Mouse (Mus musculus) MEL (cell line): ENCODE measurements around the gene Napepld. TPM values are rescaled to one million over a fixed set of nuclear protein-coding genes. Genes with fewer than 3 reads are reported as not detected.
"Not testable (repeated sequence)": the region's sequence is repeated elsewhere in the genome, so short reads cannot be mapped to it uniquely, and the experiment has no call there.

Experiments used
- DNase-seq: peaks from one replicate; pipeline ENCODE4 v3.0.0; 2011; ENCODE audit warnings: low read depth, low spot score
- H3K27ac ChIP-seq: 2 replicates; pipeline ENCODE4 v1.5.1; 2012; ENCODE audit warnings: low read depth, mild to moderate bottlenecking, control low read depth, low read length, moderate library complexity; ENCODE audit not compliant: control insufficient read depth
- H3K27me3 ChIP-seq, 2 experiments: fragments of 150-350 bp in 1 of 2; sonication (generic) in 1 of 2; 2 replicates each; pipeline ENCODE4 v1.6.1; 2012; ENCODE audit warnings: low read length in 2 of 2, mild to moderate bottlenecking in 2 of 2, improper control_type of control experiment in 1 of 2, moderate library complexity in 1 of 2; ENCODE audit not compliant: insufficient read depth in 2 of 2, control insufficient read depth in 1 of 2
- H3K36me3 ChIP-seq, 2 experiments: 2 replicates each; pipeline ENCODE4 v1.6.1; 2012 to 2014; ENCODE audit warnings: low read length in 2 of 2, improper control_type of control experiment in 1 of 2, inconsistent platforms in 1 of 2, mild to moderate bottlenecking in 1 of 2; ENCODE audit not compliant: insufficient read depth in 2 of 2, control insufficient read depth in 1 of 2
- H3K4me1 ChIP-seq, 2 experiments: fragments of 150-350 bp in 1 of 2; sonication (generic) in 1 of 2; 2 replicates each; pipeline ENCODE4 v1.6.1; 2012; ENCODE audit warnings: low read length in 2 of 2, improper control_type of control experiment in 1 of 2, mild to moderate bottlenecking in 1 of 2; ENCODE audit not compliant: insufficient read depth in 2 of 2, control insufficient read depth in 1 of 2
- H3K4me3 ChIP-seq, 2 experiments: fragments of 150-350 bp in 1 of 2; sonication (generic) in 1 of 2; 2 replicates each; pipeline ENCODE4 v1.5.1; 2012; ENCODE audit warnings: low read depth in 2 of 2, low read length in 2 of 2, mild to moderate bottlenecking in 2 of 2, moderate library complexity in 2 of 2, control low read depth in 1 of 2, improper control_type of control experiment in 1 of 2; ENCODE audit not compliant: control insufficient read depth in 1 of 2, insufficient read depth in 1 of 2
- H3K79me2 ChIP-seq: 2 replicates; pipeline ENCODE4 v1.6.1; 2012; ENCODE audit warnings: mild to moderate bottlenecking, low read length, moderate library complexity; ENCODE audit not compliant: control insufficient read depth, poor library complexity, insufficient read depth
- H3K9ac ChIP-seq: 2 replicates; pipeline ENCODE4 v1.6.1; 2012; ENCODE audit warnings: low read depth, mild to moderate bottlenecking, control low read depth, low read length, moderate library complexity; ENCODE audit not compliant: control insufficient read depth, poor library complexity, severe bottlenecking
- H3K9me3 ChIP-seq: fragments of 150-350 bp; sonication (generic); replicated peaks from 2 replicates; pipeline ENCODE4 v1.6.1; 2012; ENCODE audit warnings: mild to moderate bottlenecking, low read length, improper control_type of control experiment, moderate library complexity; ENCODE audit not compliant: insufficient read depth
- BHLHE40 ChIP-seq: IDR thresholded peaks from 2 replicates; pipeline ENCODE4 v1.6.1; 2012; ENCODE audit warnings: low read depth, mild to moderate bottlenecking, inconsistent platforms, low read length, improper control_type of control experiment, borderline replicate concordance
- E2F4 ChIP-seq: IDR thresholded peaks from 2 replicates; pipeline ENCODE4 v1.6.1; 2011; ENCODE audit warnings: low read depth, low read length, improper control_type of control experiment, borderline replicate concordance
- EP300 ChIP-seq, 2 experiments: IDR thresholded peaks; 2 replicates each; pipeline ENCODE4 v1.6.1; 2011; ENCODE audit warnings: improper control_type of control experiment in 2 of 2, low read length in 2 of 2, low read depth in 1 of 2, mild to moderate bottlenecking in 1 of 2
- GATA1 ChIP-seq: IDR thresholded peaks from 2 replicates; pipeline ENCODE4 v1.6.1; 2011; ENCODE audit warnings: low read depth, low read length, improper control_type of control experiment
- KAT2A ChIP-seq: conservative IDR thresholded peaks from 2 replicates; pipeline ENCODE4 v1.6.1; 2012; ENCODE audit warnings: low read depth, low read length, improper control_type of control experiment, inconsistent platforms
- MAZ ChIP-seq: IDR thresholded peaks from 2 replicates; pipeline ENCODE4 v1.6.1; 2012; ENCODE audit warnings: low read depth, mild to moderate bottlenecking, inconsistent platforms, low read length, improper control_type of control experiment
- MEF2A ChIP-seq: IDR thresholded peaks from 2 replicates; pipeline ENCODE4 v1.6.1; 2014; ENCODE audit warnings: low read depth, mild to moderate bottlenecking, inconsistent platforms, low read length, improper control_type of control experiment; ENCODE audit not compliant: poor library complexity, insufficient replicate concordance, severe bottlenecking; ENCODE audit errors: extremely low read depth
- MXI1 ChIP-seq: IDR thresholded peaks from 2 replicates; pipeline ENCODE4 v1.6.1; 2011; ENCODE audit warnings: mild to moderate bottlenecking, low read depth, low read length, improper control_type of control experiment
- RCOR1 ChIP-seq: IDR thresholded peaks from 2 replicates; pipeline ENCODE4 v1.6.1; 2012; ENCODE audit warnings: low read depth, mild to moderate bottlenecking, inconsistent platforms, low read length, improper control_type of control experiment
- TAL1 ChIP-seq: IDR thresholded peaks from 2 replicates; pipeline ENCODE4 v1.6.1; 2012; ENCODE audit warnings: mild to moderate bottlenecking, inconsistent platforms, low read length, moderate library complexity, mixed read lengths
- TCF12 ChIP-seq: IDR thresholded peaks from 2 replicates; pipeline ENCODE4 v1.6.1; 2014; ENCODE audit warnings: low read depth, mild to moderate bottlenecking, inconsistent platforms, low read length, improper control_type of control experiment, moderate library complexity
- USF1 ChIP-seq: IDR thresholded peaks from 2 replicates; pipeline ENCODE4 v1.6.1; 2014; ENCODE audit warnings: low read depth, mild to moderate bottlenecking, inconsistent platforms, low read length, improper control_type of control experiment, moderate library complexity
- ZKSCAN1 ChIP-seq: IDR thresholded peaks from 2 replicates; pipeline ENCODE4 v1.6.1; 2012; ENCODE audit warnings: low read depth, mild to moderate bottlenecking, inconsistent platforms, low read length, improper control_type of control experiment, moderate library complexity
- ZNF384 ChIP-seq: IDR thresholded peaks from 2 replicates; pipeline ENCODE4 v1.6.1; 2012; ENCODE audit warnings: low read depth, mild to moderate bottlenecking, inconsistent platforms, low read length, improper control_type of control experiment
- polyA plus RNA-seq, 2 experiments: library from polyadenylated mRNA; stranded (reverse) in 1 of 2; unstranded in 1 of 2; fragments of >175 nt in 1 of 2; fragments of >200 nt in 1 of 2; gene quantifications; 2 replicates each; pipeline versions ENCODE4 v1.2.1 to v1.2.4; 2012; ENCODE audit warnings: low replicate concordance in 2 of 2, low read depth in 1 of 2; ENCODE audit not compliant: insufficient read length in 2 of 2, insufficient read depth in 1 of 2, missing spikeins in 1 of 2
- total RNA-seq: library from RNA; depleted of rRNA; stranded (reverse); fragments of 300-350 nt; gene quantifications from 2 replicates; pipeline ENCODE4 v1.2.3, GENCODE M21; 2012; rRNA removed

The Napepld gene
- total and polyA plus RNA-seq, 3 experiments: 1.5 to 3.0 TPM; not detected in 1

DNA sequence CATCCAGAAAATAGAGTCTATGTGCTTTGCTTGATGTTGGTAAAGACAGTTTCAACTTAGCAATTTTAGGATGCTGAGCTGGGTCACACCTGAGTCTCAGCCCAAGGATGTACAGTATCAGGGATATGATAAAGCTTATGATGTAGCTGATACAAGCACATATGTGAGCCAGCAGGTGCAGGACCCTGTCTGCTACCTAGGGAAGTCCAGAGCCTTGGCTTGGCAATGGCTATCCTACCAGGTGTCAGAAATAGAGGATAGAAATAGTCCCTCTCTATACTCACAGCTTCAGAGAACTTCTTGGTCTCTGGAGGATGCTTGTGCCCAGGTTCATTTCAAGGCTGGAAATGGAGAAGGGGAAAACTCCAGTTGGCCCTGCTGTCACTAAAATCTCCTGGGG is 75.3 kb downstream of the Napepld start:
- TF ChIP-seq BHLHE40 (no peak), TCF12 (no peak), USF1 (no peak), TAL1 (no peak), E2F4 (no peak), KAT2A (no peak), MXI1 (no peak)
- TF ChIP-seq, all 39 proteins: peak for 0
- no peak overlapping the region for H3K4me3 ChIP-seq
- H3K9ac ChIP-seq: no peak overlapping the region
- no peak for DNase-seq
- H3K9me3 ChIP-seq: no peaks in the 10 kb centered on the region
- peaks cover 0 to 4% of the 10 kb centered on the region in 2 experiments; a peak in 3 of 4 replicates for H3K27me3 ChIP-seq
- no peaks in the 10 kb centered on the region for H3K79me2 ChIP-seq
- no peak overlapping the region for H3K27ac ChIP-seq
- no peaks in the 10 kb centered on the region for H3K36me3 ChIP-seq
- H3K4me1 ChIP-seq: no peaks in the 10 kb centered on the region

- Histone ChIP-seq H3K27ac (no peak overlapping the region), H3K79me2 (no peaks in the 10 kb centered on the region), H3K9ac (no peak overlapping the region), H3K4me1 (peaks cover 0 to 12% of the 10 kb centered on the region in 2 experiments; a peak in 2 of 4 replicates), H3K9me3 (no peaks in the 10 kb centered on the region), H3K36me3 (peaks cover 0 to 9% of the 10 kb centered on the region in 2 experiments; a peak in 2 of 4 replicates), H3K4me3 (no peak overlapping the region), H3K27me3 (peaks cover 0 to 2% of the 10 kb centered on the region in 2 experiments; a peak in 1 of 4 replicates)
- TF ChIP-seq EP300 (IDR thresholded peaks at IDR 0.05; ENCODE audit: low read depth in 1 of 2, low read length in 2 of 2): peak; percentile 51 to 85; a peak in 3 of 4 replicates
- peak; percentile 45; the same call in 1 of the 2 replicates for TF ChIP-seq RCOR1
- no peak for TF ChIP-seq MAZ
- TF ChIP-seq ZKSCAN1: no peak
- peak; percentile 33 for TF ChIP-seq TAL1
- no peak for TF ChIP-seq ZNF384
- TF ChIP-seq MEF2A: no peak
- TF ChIP-seq GATA1: peak; percentile 79
- peak; percentile 57 for DNase-seq
Measured at GRCm38 (mm10) chr5:21616450-21617009, 84.7 kb downstream of the Napepld start.

GRCm38 (mm10) chr5:21614299-21614698 is 86.9 kb downstream of the Napepld start:
- H3K9ac ChIP-seq, H3K79me2 ChIP-seq, H3K4me3 ChIP-seq, H3K27ac ChIP-seq, DNase-seq, H3K27me3 ChIP-seq, H3K9me3 ChIP-seq, H3K36me3 ChIP-seq: not testable (repeated sequence)
- peaks cover 0 to 12% of the 10 kb centered on the region in 2 experiments; a peak in 2 of 4 replicates for H3K4me1 ChIP-seq

Other genes with a start within 250 kb of the Napepld start
- gene Lrrc17, start 157.8 kb downstream of the Napepld start, total RNA-seq: not detected in 2 replicates
- gene Lrrc17, start 157.8 kb downstream of the Napepld start, polyA plus RNA-seq: not detected
- gene Fbxl13, start 55.8 kb downstream of the Napepld start, total RNA-seq: 0.13 and 0.23 TPM in 2 replicates
- under 1 TPM in 1 of 2 experiments, not detected in 1; 0.13 TPM for gene Fbxl13, start 55.8 kb downstream of the Napepld start, polyA plus RNA-seq
- gene Armc10, start 55.6 kb downstream of the Napepld start, total RNA-seq: 57.5 and 60.4 TPM in 2 replicates
- 100 to 1,000 TPM in 1 of 2 experiments, 10 to 100 TPM in 1; 52.2 to 152 TPM for gene Armc10, start 55.6 kb downstream of the Napepld start, polyA plus RNA-seq
- gene Pmpcb, start 35.7 kb upstream of the Napepld start, total RNA-seq: 162 and 169 TPM in 2 replicates
- gene Pmpcb, start 35.7 kb upstream of the Napepld start, polyA plus RNA-seq: 100 to 1,000 TPM; 172 to 265 TPM
- 197 and 211 TPM in 2 replicates for gene Dnajc2, start 83.9 kb upstream of the Napepld start, total RNA-seq
- gene Dnajc2, start 83.9 kb upstream of the Napepld start, polyA plus RNA-seq: 100 to 1,000 TPM in 1 of 2 experiments, 10 to 100 TPM in 1; 64.7 to 199 TPM
- gene Psmc2, start 83.9 kb upstream of the Napepld start, total RNA-seq: 297 and 330 TPM in 2 replicates
- 100 to 1,000 TPM; 316 to 356 TPM for gene Psmc2, start 83.9 kb upstream of the Napepld start, polyA plus RNA-seq
- gene Slc26a5, start 164.2 kb upstream of the Napepld start, total RNA-seq: not detected in 2 replicates
- gene Slc26a5, start 164.2 kb upstream of the Napepld start, polyA plus RNA-seq: not detected